Mouse (Mus musculus) MEL (cell line): ENCODE results near the gene Stat2. TPM values are rescaled to one million over a fixed set of nuclear protein-coding genes. Genes with fewer than 3 reads are reported as not detected.
A peak's percentile ranks its signal among the peaks of the same experiment; 100 is the strongest.

ENCODE experiments used
- DNase-seq: peaks from one replicate; pipeline ENCODE4 v3.0.0; 2011; ENCODE audit warnings: low read depth, low spot score
- H3K27ac ChIP-seq: 2 replicates; pipeline ENCODE4 v1.5.1; 2012; ENCODE audit warnings: low read depth, mild to moderate bottlenecking, control low read depth, low read length, moderate library complexity; ENCODE audit not compliant: control insufficient read depth
- H3K27me3 ChIP-seq, 2 experiments: fragments of 150-350 bp in 1 of 2; sonication (generic) in 1 of 2; 2 replicates each; pipeline ENCODE4 v1.6.1; 2012; ENCODE audit warnings: low read length in 2 of 2, mild to moderate bottlenecking in 2 of 2, improper control_type of control experiment in 1 of 2, moderate library complexity in 1 of 2; ENCODE audit not compliant: insufficient read depth in 2 of 2, control insufficient read depth in 1 of 2
- H3K36me3 ChIP-seq, 2 experiments: 2 replicates each; pipeline ENCODE4 v1.6.1; 2012 to 2014; ENCODE audit warnings: low read length in 2 of 2, improper control_type of control experiment in 1 of 2, inconsistent platforms in 1 of 2, mild to moderate bottlenecking in 1 of 2; ENCODE audit not compliant: insufficient read depth in 2 of 2, control insufficient read depth in 1 of 2
- H3K4me1 ChIP-seq, 2 experiments: fragments of 150-350 bp in 1 of 2; sonication (generic) in 1 of 2; 2 replicates each; pipeline ENCODE4 v1.6.1; 2012; ENCODE audit warnings: low read length in 2 of 2, improper control_type of control experiment in 1 of 2, mild to moderate bottlenecking in 1 of 2; ENCODE audit not compliant: insufficient read depth in 2 of 2, control insufficient read depth in 1 of 2
- H3K4me3 ChIP-seq, 2 experiments: fragments of 150-350 bp in 1 of 2; sonication (generic) in 1 of 2; 2 replicates each; pipeline ENCODE4 v1.5.1; 2012; ENCODE audit warnings: low read depth in 2 of 2, low read length in 2 of 2, mild to moderate bottlenecking in 2 of 2, moderate library complexity in 2 of 2, control low read depth in 1 of 2, improper control_type of control experiment in 1 of 2; ENCODE audit not compliant: control insufficient read depth in 1 of 2, insufficient read depth in 1 of 2
- H3K79me2 ChIP-seq: 2 replicates; pipeline ENCODE4 v1.6.1; 2012; ENCODE audit warnings: mild to moderate bottlenecking, low read length, moderate library complexity; ENCODE audit not compliant: control insufficient read depth, poor library complexity, insufficient read depth
- H3K9ac ChIP-seq: 2 replicates; pipeline ENCODE4 v1.6.1; 2012; ENCODE audit warnings: low read depth, mild to moderate bottlenecking, control low read depth, low read length, moderate library complexity; ENCODE audit not compliant: control insufficient read depth, poor library complexity, severe bottlenecking
- H3K9me3 ChIP-seq: fragments of 150-350 bp; sonication (generic); replicated peaks from 2 replicates; pipeline ENCODE4 v1.6.1; 2012; ENCODE audit warnings: mild to moderate bottlenecking, low read length, improper control_type of control experiment, moderate library complexity; ENCODE audit not compliant: insufficient read depth
- BHLHE40 ChIP-seq: IDR thresholded peaks from 2 replicates; pipeline ENCODE4 v1.6.1; 2012; ENCODE audit warnings: low read depth, mild to moderate bottlenecking, inconsistent platforms, low read length, improper control_type of control experiment, borderline replicate concordance
- CHD1 ChIP-seq: IDR thresholded peaks from 2 replicates; pipeline ENCODE4 v1.6.1; 2012; ENCODE audit warnings: low read depth, mild to moderate bottlenecking, inconsistent platforms, low read length, improper control_type of control experiment
- CHD2 ChIP-seq: IDR thresholded peaks from 2 replicates; pipeline ENCODE4 v1.6.1; 2011; ENCODE audit warnings: low read length, improper control_type of control experiment
- ELF1 ChIP-seq: IDR thresholded peaks from 2 replicates; pipeline ENCODE4 v1.6.1; 2014; ENCODE audit warnings: low read depth, mild to moderate bottlenecking, inconsistent platforms, low read length, improper control_type of control experiment, moderate library complexity
- ETS1 ChIP-seq: IDR thresholded peaks from 2 replicates; pipeline ENCODE4 v1.6.1; 2012; ENCODE audit warnings: low read depth, mild to moderate bottlenecking, inconsistent platforms, low read length, improper control_type of control experiment, moderate library complexity
- GABPA ChIP-seq: IDR thresholded peaks from 2 replicates; pipeline ENCODE4 v1.6.1; 2012; ENCODE audit warnings: low read depth, mild to moderate bottlenecking, inconsistent platforms, low read length, improper control_type of control experiment, moderate library complexity
- GATA1 ChIP-seq: IDR thresholded peaks from 2 replicates; pipeline ENCODE4 v1.6.1; 2011; ENCODE audit warnings: low read depth, low read length, improper control_type of control experiment
- HCFC1 ChIP-seq: IDR thresholded peaks from 2 replicates; pipeline ENCODE4 v1.6.1; 2012; ENCODE audit warnings: low read depth, mild to moderate bottlenecking, inconsistent platforms, low read length, improper control_type of control experiment, moderate library complexity
- JUND ChIP-seq: IDR thresholded peaks from 2 replicates; pipeline ENCODE4 v1.6.1; 2011; ENCODE audit warnings: low read depth, mild to moderate bottlenecking, improper control_type of control experiment, low read length
- KAT2A ChIP-seq: conservative IDR thresholded peaks from 2 replicates; pipeline ENCODE4 v1.6.1; 2012; ENCODE audit warnings: low read depth, low read length, improper control_type of control experiment, inconsistent platforms
- MAFK ChIP-seq: IDR thresholded peaks from 2 replicates; pipeline ENCODE4 v1.6.1; 2011; ENCODE audit warnings: low read depth, mild to moderate bottlenecking, low read length, improper control_type of control experiment, borderline replicate concordance
- MAX ChIP-seq: IDR thresholded peaks from 2 replicates; pipeline ENCODE4 v1.6.1; 2011; ENCODE audit warnings: low read length, improper control_type of control experiment
- MAZ ChIP-seq: IDR thresholded peaks from 2 replicates; pipeline ENCODE4 v1.6.1; 2012; ENCODE audit warnings: low read depth, mild to moderate bottlenecking, inconsistent platforms, low read length, improper control_type of control experiment
- MXI1 ChIP-seq: IDR thresholded peaks from 2 replicates; pipeline ENCODE4 v1.6.1; 2011; ENCODE audit warnings: mild to moderate bottlenecking, low read depth, low read length, improper control_type of control experiment
- MYB ChIP-seq: IDR thresholded peaks from 2 replicates; pipeline ENCODE4 v1.6.1; 2011; ENCODE audit warnings: mild to moderate bottlenecking, low read depth, low read length, improper control_type of control experiment
- MYC ChIP-seq: IDR thresholded peaks from 2 replicates; pipeline ENCODE4 v1.6.1; 2011; ENCODE audit warnings: low read depth, mild to moderate bottlenecking, low read length, improper control_type of control experiment, moderate library complexity
- NELFE ChIP-seq: IDR thresholded peaks from 2 replicates; pipeline ENCODE4 v1.6.1; 2011; ENCODE audit warnings: low read depth, low read length, improper control_type of control experiment
- POLR2A ChIP-seq, 2 experiments: IDR thresholded peaks; 2 replicates each; pipeline ENCODE4 v1.6.1; 2011 to 2012; ENCODE audit warnings: low read length in 2 of 2, mild to moderate bottlenecking in 2 of 2, control low read depth in 1 of 2, improper control_type of control experiment in 1 of 2, low read depth in 1 of 2, moderate library complexity in 1 of 2; ENCODE audit not compliant: control insufficient read depth in 1 of 2, insufficient read depth in 1 of 2, poor library complexity in 1 of 2
- POLR2AphosphoS2 ChIP-seq: IDR thresholded peaks from 2 replicates; pipeline ENCODE4 v1.6.1; 2011; ENCODE audit warnings: low read length, improper control_type of control experiment
- POLR2AphosphoS5 ChIP-seq: IDR thresholded peaks from 2 replicates; pipeline ENCODE4 v1.6.1; 2012; ENCODE audit warnings: low read depth, borderline replicate concordance, mild to moderate bottlenecking, inconsistent platforms, low read length, moderate library complexity, mixed read lengths
- RAD21 ChIP-seq: IDR thresholded peaks from 2 replicates; pipeline ENCODE4 v1.6.1; 2011; ENCODE audit warnings: mild to moderate bottlenecking, low read depth, low read length, improper control_type of control experiment
- RCOR1 ChIP-seq: IDR thresholded peaks from 2 replicates; pipeline ENCODE4 v1.6.1; 2012; ENCODE audit warnings: low read depth, mild to moderate bottlenecking, inconsistent platforms, low read length, improper control_type of control experiment
- SIN3A ChIP-seq: IDR thresholded peaks from 2 replicates; pipeline ENCODE4 v1.6.1; 2012; ENCODE audit warnings: low read length, improper control_type of control experiment, inconsistent platforms
- SMC3 ChIP-seq: IDR thresholded peaks from 2 replicates; pipeline ENCODE4 v1.6.1; 2011; ENCODE audit warnings: low read depth, low read length, improper control_type of control experiment
- TAL1 ChIP-seq: IDR thresholded peaks from 2 replicates; pipeline ENCODE4 v1.6.1; 2012; ENCODE audit warnings: mild to moderate bottlenecking, inconsistent platforms, low read length, moderate library complexity, mixed read lengths
- TBP ChIP-seq: IDR thresholded peaks from 2 replicates; pipeline ENCODE4 v1.8.0; 2011; ENCODE audit warnings: low read depth, low read length, improper control_type of control experiment
- TCF12 ChIP-seq: IDR thresholded peaks from 2 replicates; pipeline ENCODE4 v1.6.1; 2014; ENCODE audit warnings: low read depth, mild to moderate bottlenecking, inconsistent platforms, low read length, improper control_type of control experiment, moderate library complexity
- UBTF ChIP-seq: IDR thresholded peaks from 2 replicates; pipeline ENCODE4 v1.6.1; 2012; ENCODE audit warnings: low read depth, mild to moderate bottlenecking, inconsistent platforms, low read length, improper control_type of control experiment, moderate library complexity, borderline replicate concordance; ENCODE audit not compliant: insufficient read depth
- USF1 ChIP-seq: IDR thresholded peaks from 2 replicates; pipeline ENCODE4 v1.6.1; 2014; ENCODE audit warnings: low read depth, mild to moderate bottlenecking, inconsistent platforms, low read length, improper control_type of control experiment, moderate library complexity
- USF2 ChIP-seq, 2 experiments: IDR thresholded peaks; 2 replicates each; pipeline ENCODE4 v1.6.1; 2011 to 2012; ENCODE audit warnings: improper control_type of control experiment in 2 of 2, low read length in 2 of 2, borderline replicate concordance in 1 of 2, inconsistent platforms in 1 of 2, low read depth in 1 of 2, mild to moderate bottlenecking in 1 of 2; ENCODE audit not compliant: insufficient read depth in 1 of 2
- ZC3H11A ChIP-seq: IDR thresholded peaks from 2 replicates; pipeline ENCODE4 v1.6.1; 2012; ENCODE audit warnings: low read depth, mild to moderate bottlenecking, inconsistent platforms, low read length, improper control_type of control experiment
- ZKSCAN1 ChIP-seq: IDR thresholded peaks from 2 replicates; pipeline ENCODE4 v1.6.1; 2012; ENCODE audit warnings: low read depth, mild to moderate bottlenecking, inconsistent platforms, low read length, improper control_type of control experiment, moderate library complexity
- ZMIZ1 ChIP-seq: IDR thresholded peaks from 2 replicates; pipeline ENCODE4 v1.6.1; 2012; ENCODE audit warnings: low read depth, mild to moderate bottlenecking, inconsistent platforms, low read length, improper control_type of control experiment, moderate library complexity
- ZNF384 ChIP-seq: IDR thresholded peaks from 2 replicates; pipeline ENCODE4 v1.6.1; 2012; ENCODE audit warnings: low read depth, mild to moderate bottlenecking, inconsistent platforms, low read length, improper control_type of control experiment
- polyA plus RNA-seq, 2 experiments: library from polyadenylated mRNA; stranded (reverse) in 1 of 2; unstranded in 1 of 2; fragments of >175 nt in 1 of 2; fragments of >200 nt in 1 of 2; gene quantifications; 2 replicates each; pipeline versions ENCODE4 v1.2.1 to v1.2.4; 2012; ENCODE audit warnings: low replicate concordance in 2 of 2, low read depth in 1 of 2; ENCODE audit not compliant: insufficient read length in 2 of 2, insufficient read depth in 1 of 2, missing spikeins in 1 of 2
- total RNA-seq: library from RNA; depleted of rRNA; stranded (reverse); fragments of 300-350 nt; gene quantifications from 2 replicates; pipeline ENCODE4 v1.2.3, GENCODE M21; 2012

The Stat2 gene
- total and polyA plus RNA-seq, 3 experiments, result 3.6 to 6.6 TPM; not detected in 1

DNA sequence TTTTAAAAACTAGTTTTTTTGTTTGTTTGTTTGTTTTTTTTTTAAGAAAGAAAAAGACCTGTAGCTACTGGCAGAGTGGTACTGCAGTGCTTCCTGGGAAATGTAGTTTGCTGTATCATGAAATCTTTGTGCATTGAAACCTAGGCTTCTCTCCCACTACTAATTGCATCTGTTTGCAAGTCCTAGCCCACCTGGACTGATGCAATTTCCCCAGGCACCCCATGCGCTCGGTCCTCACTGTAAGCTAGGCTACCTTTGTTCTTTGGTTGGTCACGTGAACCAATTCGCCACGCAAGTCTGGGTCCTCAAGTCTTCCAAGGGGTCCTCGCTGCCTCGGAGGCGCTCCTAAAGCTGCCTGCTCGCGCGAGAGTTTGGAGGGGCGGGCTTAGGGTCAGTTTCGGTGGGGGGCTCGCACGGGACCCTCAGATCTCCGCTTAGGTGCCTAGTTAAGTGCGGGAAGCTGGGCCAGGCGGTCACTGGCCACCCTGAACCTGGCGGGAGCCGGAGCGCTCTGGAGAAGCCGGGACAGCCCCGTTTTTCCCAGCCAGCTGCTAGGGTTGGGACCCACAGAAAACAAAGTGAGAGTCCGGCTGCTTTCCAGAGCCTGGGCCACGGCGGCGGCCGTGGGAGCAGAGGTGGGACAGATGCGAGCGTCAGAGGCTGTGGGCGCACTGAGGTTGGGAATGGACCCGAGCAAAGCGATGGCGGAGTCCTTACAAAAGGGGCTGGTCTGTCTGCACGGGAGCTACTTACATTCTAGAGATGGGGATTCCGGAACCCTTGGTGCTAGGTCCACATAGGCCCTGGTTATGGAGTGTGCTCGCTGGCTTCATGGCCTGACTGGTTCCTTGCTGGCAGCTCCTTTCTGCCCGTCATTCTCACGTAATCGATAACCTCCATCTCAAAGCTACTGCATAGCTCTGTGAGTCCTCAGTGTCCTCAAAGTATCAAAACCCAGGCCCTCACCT is 52.1 kb downstream of the Stat2 start, which contains the start of gene Cnpy2:
Gene Cnpy2, plus strand, starts transcription at position 319 of the 968 bp plus-strand sequence.
- Histone ChIP-seq H3K27ac (peak within 1 kb of the TSS; percentile 83), H3K4me3 (peak within 1 kb of the TSS; percentile 85 to 96), H3K36me3 (peaks cover 0 to 11% of the 10 kb centered on the region in 2 experiments; a peak in 2 of 4 replicates), H3K27me3 (no peaks in the 10 kb centered on the region), H3K4me1 (peaks cover 2 to 9% of the 10 kb centered on the region in 2 experiments; a peak in 3 of 4 replicates), H3K9ac (peak within 1 kb of the TSS; percentile 98), H3K9me3 (no peaks in the 10 kb centered on the region), H3K79me2 (peaks cover 14% of the 10 kb centered on the region)
- peak; percentile 94 for DNase-seq
- TF ChIP-seq HCFC1, result peak; percentile 92
- peak; percentile 22; the same call in 1 of the 2 replicates for TF ChIP-seq MXI1
- peak; percentile 64; the same call in 1 of the 2 replicates for TF ChIP-seq TBP
- TF ChIP-seq GABPA, result no peak
- TF ChIP-seq RCOR1, result no peak
- TF ChIP-seq NELFE, result peak; percentile 66
- peak; percentile 67 to 72; a peak in 3 of 4 replicates for TF ChIP-seq POLR2A (IDR thresholded peaks at IDR 0.05; ENCODE audit: control insufficient read depth in 1 of 2, insufficient read depth in 1 of 2, low read depth in 1 of 2, low read length in 2 of 2, poor library complexity in 1 of 2)
- TF ChIP-seq USF1, result peak; percentile 96
- TF ChIP-seq RAD21, result no peak
- TF ChIP-seq UBTF, result no peak
- TF ChIP-seq ZNF384, result peak; percentile 86
- no peak for TF ChIP-seq TAL1
- no peak for TF ChIP-seq SMC3
- no peak for TF ChIP-seq MAFK
- TF ChIP-seq JUND, result no peak
- TF ChIP-seq CHD1, result 0 out of 2 replicates have a peak, but pooled peaks have one; percentile 85
- TF ChIP-seq BHLHE40, result peak; percentile 90
- TF ChIP-seq TCF12, result 0 out of 2 replicates have a peak, but pooled peaks have one; percentile 10
- TF ChIP-seq USF2 (IDR thresholded peaks at IDR 0.05; ENCODE audit: borderline replicate concordance in 1 of 2, insufficient read depth in 1 of 2, low read depth in 1 of 2, low read length in 2 of 2), result peak; percentile 39 to 77
- no peak for TF ChIP-seq ELF1
- TF ChIP-seq MYC, result peak; percentile 91
- TF ChIP-seq ZMIZ1, result 0 out of 2 replicates have a peak, but pooled peaks have one; percentile 35
- TF ChIP-seq KAT2A, result 0 out of 2 replicates have a peak, but pooled peaks have one; percentile 39
- TF ChIP-seq GATA1, result no peak
- no peak for TF ChIP-seq ZC3H11A
- TF ChIP-seq MAX, result peak; percentile 87
- 0 out of 2 replicates have a peak, but pooled peaks have one; percentile 7 for TF ChIP-seq MYB
- peak; percentile 75 for TF ChIP-seq SIN3A
- TF ChIP-seq POLR2AphosphoS5, result no peak
- no peak for TF ChIP-seq ETS1
- peak; percentile 87 for TF ChIP-seq CHD2
- TF ChIP-seq POLR2AphosphoS2, result peak; percentile 57; the same call in 1 of the 2 replicates
- 0 out of 2 replicates have a peak, but pooled peaks have one; percentile 37 for TF ChIP-seq MAZ
- TF ChIP-seq ZKSCAN1, result no peak
